Mouse (Mus musculus) ES-Bruce4 (cell line): ENCODE results near the gene Gp1bb. TPM values are rescaled to one million over a fixed set of nuclear protein-coding genes. Genes with fewer than 3 reads are reported as not detected.
A peak's percentile ranks its signal among the peaks of the same experiment; 100 is the strongest.

Experiments used
- H3K27ac ChIP-seq: 2 replicates; pipeline ENCODE4 v1.5.1; 2012; ENCODE audit warnings: low read length, inconsistent platforms; ENCODE audit not compliant: insufficient read depth
- H3K27me3 ChIP-seq: 2 replicates; pipeline ENCODE4 v1.6.1; 2012; ENCODE audit warnings: mild to moderate bottlenecking, low read length, inconsistent platforms; ENCODE audit not compliant: control insufficient read depth, poor library complexity, insufficient read depth, severe bottlenecking
- H3K36me3 ChIP-seq: 2 replicates; pipeline ENCODE4 v1.6.1; 2012; ENCODE audit warnings: inconsistent platforms, mild to moderate bottlenecking, low read length, moderate library complexity; ENCODE audit not compliant: control insufficient read depth, poor library complexity, insufficient read depth, severe bottlenecking
- H3K4me1 ChIP-seq: one replicate; pipeline ENCODE4 v1.8.1; 2011; ENCODE audit warnings: low read length; ENCODE audit not compliant: control insufficient read depth, insufficient read depth
- H3K4me3 ChIP-seq: 2 replicates; pipeline ENCODE4 v1.5.1; 2011; ENCODE audit warnings: low read depth, mild to moderate bottlenecking, low read length
- H3K9ac ChIP-seq: 2 replicates; pipeline ENCODE4 v1.6.1; 2012; ENCODE audit warnings: low read depth, mild to moderate bottlenecking, inconsistent platforms; ENCODE audit not compliant: poor library complexity, severe bottlenecking
- H3K9me3 ChIP-seq: replicated peaks from 2 replicates; pipeline ENCODE4 v1.6.1; 2012; ENCODE audit warnings: mild to moderate bottlenecking, low read length, inconsistent platforms; ENCODE audit not compliant: control insufficient read depth, poor library complexity, insufficient read depth, severe bottlenecking
- CTCF ChIP-seq: IDR thresholded peaks from one replicate; pipeline ENCODE4 v1.8.1; 2011; ENCODE audit warnings: low read depth, low read length
- EP300 ChIP-seq: IDR thresholded peaks from 2 replicates; pipeline ENCODE4 v1.6.1; 2011; ENCODE audit warnings: low read depth, low read length; ENCODE audit not compliant: insufficient read depth
- POLR2A ChIP-seq: IDR thresholded peaks from one replicate; pipeline ENCODE4 v1.8.1; 2011; ENCODE audit warnings: low read length; ENCODE audit not compliant: insufficient read depth
- polyA plus RNA-seq: library from polyadenylated mRNA; stranded (reverse); fragments of >200 nt; gene quantifications from 2 replicates; pipeline ENCODE4 v1.2.4, GENCODE M21; 2011; ENCODE audit warnings: low read depth; ENCODE audit not compliant: missing spikeins, insufficient read depth, insufficient read length

Gene Gp1bb
- polyA plus RNA-seq, 1 experiment = not detected

DNA sequence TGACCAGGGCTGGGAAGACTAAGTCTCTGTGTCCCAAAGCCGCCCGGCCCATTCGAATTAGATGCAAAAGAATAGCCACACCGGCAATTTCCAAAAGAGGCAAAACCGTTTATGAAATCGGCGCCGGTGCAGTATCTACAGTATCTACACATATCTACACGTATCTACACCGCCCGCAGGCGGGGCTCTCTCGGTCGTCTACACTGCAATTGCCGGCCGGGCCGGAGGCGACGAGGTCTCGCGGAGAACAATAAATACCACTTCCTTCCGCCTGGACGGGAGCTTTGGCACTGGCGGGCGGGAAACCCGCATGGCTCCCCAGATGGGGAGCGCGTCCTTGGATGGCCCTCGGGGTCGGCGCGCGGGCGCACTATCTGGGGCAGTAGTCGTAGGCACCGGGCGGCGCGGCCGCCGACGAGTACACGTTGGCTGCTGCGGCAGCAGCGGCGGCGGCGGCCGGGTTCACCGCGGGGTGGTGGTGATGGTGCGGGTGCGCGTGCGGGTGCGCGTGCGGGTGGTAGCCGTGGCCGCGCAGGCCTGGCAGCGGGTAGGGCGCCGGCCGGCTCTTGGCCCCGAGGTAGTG, 40.5 kb downstream of the Gp1bb start:
- no peak overlapping the region for H3K27ac ChIP-seq
- H3K36me3 ChIP-seq = no peaks in the 10 kb centered on the region

GRCm38 (mm10) chr16:18581050-18581622, 41.1 kb downstream of the Gp1bb start:
- no peak overlapping the region for H3K4me3 ChIP-seq
- no peaks in the 10 kb centered on the region for H3K9me3 ChIP-seq
- TF ChIP-seq POLR2A = no peak
- no peak for TF ChIP-seq EP300
- no peak for TF ChIP-seq CTCF
- H3K27me3 ChIP-seq = peaks cover 45% of the 10 kb centered on the region
- H3K36me3 ChIP-seq = no peaks in the 10 kb centered on the region
- H3K9ac ChIP-seq = no peak overlapping the region
- no peaks in the 10 kb centered on the region for H3K4me1 ChIP-seq
- no peak overlapping the region for H3K27ac ChIP-seq

More for the DNA sequence above, 40.5 kb downstream of the Gp1bb start:
- peak overlapping the region; percentile 52 for H3K4me3 ChIP-seq
- peak overlapping the region; percentile 58 for H3K9ac ChIP-seq
- no peaks in the 10 kb centered on the region for H3K9me3 ChIP-seq
- H3K4me1 ChIP-seq = no peaks in the 10 kb centered on the region
- H3K27me3 ChIP-seq = peaks cover 51% of the 10 kb centered on the region
- TF ChIP-seq CTCF = no peak
- no peak for TF ChIP-seq EP300
- no peak for TF ChIP-seq POLR2A

- H3K9me3 ChIP-seq = no peaks in the 10 kb centered on the region
- H3K27me3 ChIP-seq = peaks cover 41% of the 10 kb centered on the region
- no peak overlapping the region for H3K27ac ChIP-seq
- no peaks in the 10 kb centered on the region for H3K4me1 ChIP-seq
- TF ChIP-seq CTCF (no peak), EP300 (no peak), POLR2A (no peak)
- no peak overlapping the region for H3K4me3 ChIP-seq
- H3K36me3 ChIP-seq = no peaks in the 10 kb centered on the region
- H3K9ac ChIP-seq = no peak overlapping the region
Observed at GRCm38 (mm10) chr16:18580389-18580788, 41.8 kb downstream of the Gp1bb start.

GRCm38 (mm10) chr16:18577599-18578160, 44.5 kb downstream of the Gp1bb start:
- Histone ChIP-seq H3K4me1 (no peaks in the 10 kb centered on the region), H3K36me3 (no peaks in the 10 kb centered on the region), H3K27me3 (peaks cover 22% of the 10 kb centered on the region), H3K9ac (no peak overlapping the region), H3K27ac (no peak overlapping the region), H3K9me3 (no peaks in the 10 kb centered on the region), H3K4me3 (no peak overlapping the region)
- TF ChIP-seq CTCF (no peak), POLR2A (no peak), EP300 (no peak)

GRCm38 (mm10) chr16:18577071-18577470, 45.1 kb downstream of the Gp1bb start:
- Histone ChIP-seq H3K27me3 (peaks cover 16% of the 10 kb centered on the region), H3K27ac (no peak overlapping the region), H3K9me3 (no peaks in the 10 kb centered on the region), H3K4me1 (no peaks in the 10 kb centered on the region), H3K9ac (no peak overlapping the region), H3K36me3 (no peaks in the 10 kb centered on the region), H3K4me3 (no peak overlapping the region)
- TF ChIP-seq POLR2A = no peak
- TF ChIP-seq EP300 = no peak
- TF ChIP-seq CTCF = no peak

GRCm38 (mm10) chr16:18574196-18574595, 48.0 kb downstream of the Gp1bb start:
- no peaks in the 10 kb centered on the region for H3K4me1 ChIP-seq
- no peaks in the 10 kb centered on the region for H3K9me3 ChIP-seq
- no peak overlapping the region for H3K9ac ChIP-seq
- no peak overlapping the region for H3K27ac ChIP-seq
- TF ChIP-seq POLR2A (no peak), CTCF (no peak), EP300 (no peak)
- H3K27me3 ChIP-seq = 0 out of 2 replicates have a peak, but pooled peaks cover under 1% of the 10 kb centered on the region
- no peak overlapping the region for H3K4me3 ChIP-seq
- no peaks in the 10 kb centered on the region for H3K36me3 ChIP-seq

Other genes with a start within 250 kb of the Gp1bb start
- 7.1 and 9.3 TPM in 2 replicates for gene Txnrd2, start 196.0 kb downstream of the Gp1bb start, polyA plus RNA-seq
- 13.6 and 15.4 TPM in 2 replicates for gene Comt, start 195.6 kb downstream of the Gp1bb start, polyA plus RNA-seq
- gene Gnb1l, start 123.7 kb downstream of the Gp1bb start, polyA plus RNA-seq = 13.7 and 16.2 TPM in 2 replicates
- gene Rtl10, start 123.5 kb downstream of the Gp1bb start, polyA plus RNA-seq = 11.5 and 12.7 TPM in 2 replicates
- gene Tbx1, start 31.7 kb downstream of the Gp1bb start, polyA plus RNA-seq = 0.29 TPM in 1 of 2 replicates, not detected in the other
- not detected in 2 replicates for gene Gm49601, start 4.0 kb upstream of the Gp1bb start, polyA plus RNA-seq
- 1.8 and 5.2 TPM in 2 replicates for gene Sept5, start 7.6 kb upstream of the Gp1bb start, polyA plus RNA-seq
- gene Cldn5, start 154.4 kb upstream of the Gp1bb start, polyA plus RNA-seq = 0.42 and 0.94 TPM in 2 replicates
- gene Ufd1, start 189.4 kb upstream of the Gp1bb start, polyA plus RNA-seq = 67.2 and 67.3 TPM in 2 replicates
- gene Cdc45, start 189.6 kb upstream of the Gp1bb start, polyA plus RNA-seq = 48.1 and 48.5 TPM in 2 replicates
- 23.9 and 24.7 TPM in 2 replicates for gene 2510002D24Rik, start 214.2 kb upstream of the Gp1bb start, polyA plus RNA-seq
- 4.3 and 4.7 TPM in 2 replicates for gene Gm28539, start 214.2 kb upstream of the Gp1bb start, polyA plus RNA-seq